Mouse (Mus musculus): ENCODE measurements at regions not wholly inside any gene's neighbourhood (a gene's known extent, or its start where the extent isn't known, plus 50 kb on each side); places are given as distances from the start of the nearest gene placed in this dataset.
"Not testable (repeated sequence)": the region's sequence is repeated elsewhere in the genome, so short reads cannot be mapped to it uniquely, and the experiment has no call there.

- TF ChIP-seq POLR2A (IDR thresholded peaks at IDR 0.05; ENCODE audit: borderline replicate concordance, extremely low read depth, insufficient read depth, insufficient read length, poor library complexity, severe bottlenecking); CTCF (IDR thresholded peaks at IDR 0.05; ENCODE audit: borderline replicate concordance, extremely low read depth, insufficient read depth, insufficient read length): not testable (repeated sequence)
Measured at GRCm38 (mm10) chr13:4839481-4839880, 230.5 kb upstream of the Akr1e1 start.
